Mouse (Mus musculus): Measurements from ENCODE around the gene Eefsec. TPM values are rescaled to one million over a fixed set of nuclear protein-coding genes. Genes with fewer than 3 reads are reported as not detected.

The Eefsec gene
- polyA plus RNA-seq, 1 experiment = 5.2 TPM

- 81% methylated on average over 10 of the region's 10 CpGs for WGBS
- Histone ChIP-seq H3K27ac (ENCODE audit: control insufficient read depth, insufficient read depth, low read depth, low read length, poor library complexity) (no peak within 1 kb of the TSS), H3K4me1 (ENCODE audit: control insufficient read depth, insufficient read depth, low read length) (no peaks in the 10 kb centered on the region), H3K4me3 (replicated peaks; ENCODE audit: control insufficient read depth, low read depth, low read length) (no peak within 1 kb of the TSS)
- no peak for TF ChIP-seq CTCF (IDR thresholded peaks at IDR 0.05; ENCODE audit: control insufficient read depth, insufficient read depth, low read length)
- no peak for TF ChIP-seq POLR2A (IDR thresholded peaks at IDR 0.05; ENCODE audit: borderline replicate concordance, control insufficient read depth, low read depth, low read length)
These were observed 224.4 kb downstream of the Eefsec start, which contains the start of gene Dnajb8 for GRCm38 (mm10) chr6:88221968-88222367. Dnajb8 (plus strand) TSS chr6:88222268.

GRCm38 (mm10) chr6:88219094-88219493 lies 227.2 kb downstream of the Eefsec start:
- H3K27ac ChIP-seq (ENCODE audit: control insufficient read depth, insufficient read depth, low read depth, low read length, poor library complexity) = no peak overlapping the region
- no peak for TF ChIP-seq POLR2A (IDR thresholded peaks at IDR 0.05; ENCODE audit: borderline replicate concordance, control insufficient read depth, low read depth, low read length)
- no peak for TF ChIP-seq CTCF (IDR thresholded peaks at IDR 0.05; ENCODE audit: control insufficient read depth, insufficient read depth, low read length)
- WGBS = 52% methylated on average over 4 of the region's 4 CpGs
- H3K4me1 ChIP-seq (ENCODE audit: control insufficient read depth, insufficient read depth, low read length) = no peaks in the 10 kb centered on the region
- no peak overlapping the region for H3K4me3 ChIP-seq (replicated peaks; ENCODE audit: control insufficient read depth, low read depth, low read length)

GRCm38 (mm10) chr6:88216199-88216598 lies 230.1 kb downstream of the Eefsec start:
- no peak overlapping the region for H3K27ac ChIP-seq (ENCODE audit: control insufficient read depth, insufficient read depth, low read depth, low read length, poor library complexity)
- TF ChIP-seq POLR2A (IDR thresholded peaks at IDR 0.05; ENCODE audit: borderline replicate concordance, control insufficient read depth, low read depth, low read length) (no peak), CTCF (IDR thresholded peaks at IDR 0.05; ENCODE audit: control insufficient read depth, insufficient read depth, low read length) (no peak)
- H3K4me1 ChIP-seq (ENCODE audit: control insufficient read depth, insufficient read depth, low read length) = no peaks in the 10 kb centered on the region
- H3K4me3 ChIP-seq (replicated peaks; ENCODE audit: control insufficient read depth, low read depth, low read length) = no peak overlapping the region
- 68% methylated on average over 4 of the region's 4 CpGs for WGBS

GRCm38 (mm10) chr6:88215797-88216196 lies 230.5 kb downstream of the Eefsec start:
- TF ChIP-seq CTCF (IDR thresholded peaks at IDR 0.05; ENCODE audit: control insufficient read depth, insufficient read depth, low read length) (no peak), POLR2A (IDR thresholded peaks at IDR 0.05; ENCODE audit: borderline replicate concordance, control insufficient read depth, low read depth, low read length) (no peak)
- Histone ChIP-seq H3K27ac (ENCODE audit: control insufficient read depth, insufficient read depth, low read depth, low read length, poor library complexity) (no peak overlapping the region), H3K4me3 (replicated peaks; ENCODE audit: control insufficient read depth, low read depth, low read length) (no peak overlapping the region), H3K4me1 (ENCODE audit: control insufficient read depth, insufficient read depth, low read length) (no peaks in the 10 kb centered on the region)
- WGBS = 73% methylated on average over 6 of the region's 6 CpGs

- TF ChIP-seq POLR2A (IDR thresholded peaks at IDR 0.05; ENCODE audit: borderline replicate concordance, control insufficient read depth, low read depth, low read length) (no peak), CTCF (IDR thresholded peaks at IDR 0.05; ENCODE audit: control insufficient read depth, insufficient read depth, low read length) (no peak)
- no peak overlapping the region for H3K4me3 ChIP-seq (replicated peaks; ENCODE audit: control insufficient read depth, low read depth, low read length)
- 89% methylated on average over 3 of the region's 3 CpGs for WGBS
These were observed 236.2 kb downstream of the Eefsec start for GRCm38 (mm10) chr6:88210182-88210581.

GRCm38 (mm10) chr6:88209453-88209852 lies 236.9 kb downstream of the Eefsec start:
- no peak overlapping the region for H3K27ac ChIP-seq (ENCODE audit: control insufficient read depth, insufficient read depth, low read depth, low read length, poor library complexity)
- 63% methylated on average over 5 of the region's 5 CpGs for WGBS
- H3K4me1 ChIP-seq (ENCODE audit: control insufficient read depth, insufficient read depth, low read length) = no peaks in the 10 kb centered on the region; the same call in 1 of the 2 replicates
- TF ChIP-seq CTCF (IDR thresholded peaks at IDR 0.05; ENCODE audit: control insufficient read depth, insufficient read depth, low read length) (no peak), POLR2A (IDR thresholded peaks at IDR 0.05; ENCODE audit: borderline replicate concordance, control insufficient read depth, low read depth, low read length) (no peak)
- H3K4me3 ChIP-seq (replicated peaks; ENCODE audit: control insufficient read depth, low read depth, low read length) = no peak overlapping the region

More at GRCm38 (mm10) chr6:88210182-88210581, 236.2 kb downstream of the Eefsec start:
- no peaks in the 10 kb centered on the region; the same call in 1 of the 2 replicates for H3K4me1 ChIP-seq (ENCODE audit: control insufficient read depth, insufficient read depth, low read length)
- H3K27ac ChIP-seq (ENCODE audit: control insufficient read depth, insufficient read depth, low read depth, low read length, poor library complexity) = no peak overlapping the region

GRCm38 (mm10) chr6:88208321-88208720 lies 238.0 kb downstream of the Eefsec start:
- no peak overlapping the region for H3K4me3 ChIP-seq (replicated peaks; ENCODE audit: control insufficient read depth, low read depth, low read length)
- no peaks in the 10 kb centered on the region; the same call in 1 of the 2 replicates for H3K4me1 ChIP-seq (ENCODE audit: control insufficient read depth, insufficient read depth, low read length)
- no peak for TF ChIP-seq CTCF (IDR thresholded peaks at IDR 0.05; ENCODE audit: control insufficient read depth, insufficient read depth, low read length)
- no peak for TF ChIP-seq POLR2A (IDR thresholded peaks at IDR 0.05; ENCODE audit: borderline replicate concordance, control insufficient read depth, low read depth, low read length)
- no peak overlapping the region for H3K27ac ChIP-seq (ENCODE audit: control insufficient read depth, insufficient read depth, low read depth, low read length, poor library complexity)
- 82% methylated on average over 3 of the region's 3 CpGs for WGBS

GRCm38 (mm10) chr6:88207403-88208033 lies 238.8 kb downstream of the Eefsec start:
- Histone ChIP-seq H3K27ac (ENCODE audit: control insufficient read depth, insufficient read depth, low read depth, low read length, poor library complexity) (no peak overlapping the region), H3K4me3 (replicated peaks; ENCODE audit: control insufficient read depth, low read depth, low read length) (no peak overlapping the region), H3K4me1 (ENCODE audit: control insufficient read depth, insufficient read depth, low read length) (no peaks in the 10 kb centered on the region; the same call in 1 of the 2 replicates)
- TF ChIP-seq POLR2A (IDR thresholded peaks at IDR 0.05; ENCODE audit: borderline replicate concordance, control insufficient read depth, low read depth, low read length) (no peak), CTCF (IDR thresholded peaks at IDR 0.05; ENCODE audit: control insufficient read depth, insufficient read depth, low read length) (no peak)
- WGBS = 78% methylated on average over 10 of the region's 10 CpGs

Other genes with a start within 250 kb of the Eefsec start
- gene Dnajb8, start 224.3 kb downstream of the Eefsec start, polyA plus RNA-seq (2011; ENCODE audit: insufficient read depth, insufficient read length, low replicate concordance, missing spikeins) = not detected in 2 replicates
- 27.7 and 28.3 TPM in 2 replicates for gene Ruvbl1, start 18.9 kb upstream of the Eefsec start, polyA plus RNA-seq (2011; ENCODE audit: insufficient read depth, insufficient read length, low replicate concordance, missing spikeins)
- 36.0 and 40.5 TPM in 2 replicates for gene Sec61a1, start 72.4 kb upstream of the Eefsec start, polyA plus RNA-seq (2011; ENCODE audit: insufficient read depth, insufficient read length, low replicate concordance, missing spikeins)
- gene Kbtbd12, start 191.4 kb upstream of the Eefsec start, polyA plus RNA-seq (2011; ENCODE audit: insufficient read depth, insufficient read length, low replicate concordance, missing spikeins) = 2.1 and 2.7 TPM in 2 replicates

Measured in bone marrow, adult 2 months (tissue).